Mouse (Mus musculus): Measurements from ENCODE around the gene Rbfox2. TPM values are rescaled to one million over a fixed set of nuclear protein-coding genes. Genes with fewer than 3 reads are reported as not detected.
A peak's percentile ranks its signal among the peaks of the same experiment; 100 is the strongest.

Gene Rbfox2
- polyA plus RNA-seq, 1 experiment from 2014 or later, result 173 TPM

DNA sequence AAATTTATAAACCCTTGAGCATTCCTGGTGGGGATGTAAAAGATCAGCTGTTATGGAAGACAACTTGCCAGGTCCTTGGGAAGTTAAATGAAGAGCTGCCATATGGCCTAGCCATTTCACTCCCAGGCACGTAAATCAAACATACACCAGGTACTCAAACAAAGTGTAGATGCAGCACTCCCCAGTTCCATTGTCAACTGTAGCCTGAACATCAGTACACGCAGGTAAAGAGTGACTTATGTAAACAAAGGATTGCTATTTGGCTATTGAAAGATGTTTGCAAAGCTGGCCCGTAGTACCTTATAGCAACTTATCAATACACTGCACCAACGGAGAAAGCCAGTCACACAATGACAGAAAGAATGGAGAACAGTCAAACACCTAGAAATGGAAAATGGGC is 67.2 kb downstream of the Rbfox2 start:
- Histone ChIP-seq H3K4me3 (no peak overlapping the region), H3K9me3 (no peaks in the 10 kb centered on the region), H3K9ac (replicated peaks) (no peak overlapping the region), H3K27me3 (no peaks in the 10 kb centered on the region), H3K36me3 (no peaks in the 10 kb centered on the region), H3K4me2 (replicated peaks) (no peak overlapping the region), H3K27ac (replicated peaks) (no peak overlapping the region), H3K4me1 (peaks cover 33% of the 10 kb centered on the region)
- no peak for ATAC-seq (replicated peaks)
- WGBS, result 75% methylated on average over 4 of the region's 4 CpGs

DNA sequence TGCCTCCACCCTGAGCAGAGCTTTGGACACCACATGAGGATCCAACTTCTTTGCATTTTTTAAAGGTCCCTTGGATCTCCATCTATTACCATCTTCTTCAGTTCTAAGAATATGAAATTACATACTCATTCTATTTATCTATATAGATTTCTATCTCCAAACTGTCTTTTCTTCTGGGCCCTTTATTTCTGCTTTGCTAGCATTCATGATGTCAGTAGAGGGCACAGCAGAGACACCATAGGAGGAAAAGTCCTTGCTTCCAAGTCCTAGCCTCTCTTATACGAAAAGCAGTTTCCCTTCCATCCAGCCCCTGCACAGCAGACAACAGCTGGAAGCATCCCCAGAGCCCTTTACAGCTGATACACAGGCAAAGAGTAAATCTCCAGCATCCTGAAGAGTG is 69.1 kb downstream of the Rbfox2 start:
- Histone ChIP-seq H3K36me3 (no peaks in the 10 kb centered on the region), H3K27ac (replicated peaks) (no peak overlapping the region), H3K9ac (replicated peaks) (no peak overlapping the region), H3K27me3 (no peaks in the 10 kb centered on the region), H3K4me1 (peaks cover 22% of the 10 kb centered on the region; the same call in 1 of the 2 replicates), H3K4me3 (no peak overlapping the region), H3K4me2 (replicated peaks) (no peak overlapping the region), H3K9me3 (no peaks in the 10 kb centered on the region)
- 64% methylated on average over 1 of the region's 1 CpGs for WGBS
- ATAC-seq (replicated peaks), result no peak

DNA sequence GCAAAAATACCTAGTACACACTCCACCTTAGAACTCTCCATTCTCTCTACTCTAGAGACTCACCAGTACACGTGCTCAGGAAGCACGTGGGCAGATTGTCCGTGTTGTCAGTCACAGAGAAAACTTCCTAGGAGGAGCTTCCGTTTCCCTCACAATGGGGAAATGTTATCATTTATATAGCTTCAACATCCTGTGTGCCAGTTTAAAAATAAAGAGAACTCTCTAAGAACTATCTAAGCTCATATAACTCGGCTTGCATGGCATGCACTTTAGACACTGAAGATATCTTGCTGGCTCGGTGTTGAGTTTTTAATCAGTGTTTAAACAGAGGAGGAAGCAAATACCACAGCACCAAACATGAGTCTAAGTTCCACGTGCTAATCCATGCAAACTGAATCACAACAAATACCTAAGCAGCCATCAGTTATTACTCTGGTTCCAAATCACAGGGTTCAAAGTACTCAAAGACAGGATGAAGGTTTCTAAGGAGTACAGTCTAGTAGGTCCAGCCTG is 70.7 kb downstream of the Rbfox2 start:
- Histone ChIP-seq H3K9ac (replicated peaks) (no peak overlapping the region), H3K36me3 (no peaks in the 10 kb centered on the region), H3K27ac (replicated peaks) (no peak overlapping the region), H3K4me3 (no peak overlapping the region), H3K4me2 (replicated peaks) (no peak overlapping the region), H3K27me3 (no peaks in the 10 kb centered on the region), H3K4me1 (peaks cover 17% of the 10 kb centered on the region; the same call in 1 of the 2 replicates), H3K9me3 (no peaks in the 10 kb centered on the region)
- no peak for ATAC-seq (replicated peaks)
- WGBS, result 86% methylated on average over 7 of the region's 7 CpGs

DNA sequence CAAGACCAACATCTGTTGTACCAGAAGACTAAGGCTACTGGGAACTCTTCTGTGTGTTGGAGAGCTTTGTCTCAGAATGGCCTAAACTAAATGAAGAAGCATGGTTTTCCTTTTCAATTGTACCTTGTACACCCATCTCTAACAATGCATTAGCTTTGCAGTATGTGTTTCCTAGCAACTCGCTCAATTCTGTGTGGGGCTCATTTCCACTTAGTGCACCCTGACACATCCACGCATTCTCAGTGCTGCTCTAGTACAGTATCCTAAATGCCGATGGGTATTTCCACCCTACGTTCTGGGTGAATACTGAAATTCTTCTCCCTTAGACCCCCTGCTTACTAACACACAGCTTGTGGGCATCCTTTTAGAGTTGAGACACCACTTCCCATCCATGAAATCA is 71.3 kb downstream of the Rbfox2 start:
- no peak overlapping the region for H3K4me3 ChIP-seq
- 71% methylated on average over 4 of the region's 4 CpGs for WGBS
- H3K4me2 ChIP-seq (replicated peaks), result no peak overlapping the region
- no peak overlapping the region for H3K27ac ChIP-seq (replicated peaks)
- H3K27me3 ChIP-seq, result no peaks in the 10 kb centered on the region
- peaks cover 17% of the 10 kb centered on the region; the same call in 1 of the 2 replicates for H3K4me1 ChIP-seq
- no peak overlapping the region for H3K9ac ChIP-seq (replicated peaks)
- no peaks in the 10 kb centered on the region for H3K36me3 ChIP-seq
- ATAC-seq (replicated peaks), result no peak
- H3K9me3 ChIP-seq, result no peaks in the 10 kb centered on the region

DNA sequence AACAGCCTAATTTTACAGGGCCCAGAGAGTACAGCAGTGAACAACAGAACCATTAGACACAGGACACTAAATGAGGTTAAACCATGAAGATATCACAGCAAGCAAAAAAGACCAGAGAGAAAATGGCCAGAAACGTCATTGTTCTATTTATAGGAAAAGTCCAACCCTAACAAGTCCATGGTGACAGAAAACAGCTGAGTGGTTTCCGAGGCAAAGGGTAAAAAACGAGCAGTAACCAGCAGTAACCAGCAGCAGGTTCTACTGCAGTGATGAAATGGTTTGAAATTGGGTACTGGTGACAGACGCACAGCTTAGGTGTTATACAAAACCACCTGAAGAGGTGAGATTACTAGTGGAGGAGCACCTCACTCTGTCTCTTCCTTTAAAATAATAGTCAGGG is 72.5 kb downstream of the Rbfox2 start:
- Histone ChIP-seq H3K9ac (replicated peaks) (no peak overlapping the region), H3K4me2 (replicated peaks) (no peak overlapping the region), H3K4me3 (no peak overlapping the region), H3K27me3 (no peaks in the 10 kb centered on the region), H3K4me1 (peaks cover 17% of the 10 kb centered on the region), H3K36me3 (no peaks in the 10 kb centered on the region), H3K27ac (replicated peaks) (no peak overlapping the region), H3K9me3 (no peaks in the 10 kb centered on the region)
- ATAC-seq (replicated peaks), result no peak
- 78% methylated on average over 4 of the region's 4 CpGs for WGBS

DNA sequence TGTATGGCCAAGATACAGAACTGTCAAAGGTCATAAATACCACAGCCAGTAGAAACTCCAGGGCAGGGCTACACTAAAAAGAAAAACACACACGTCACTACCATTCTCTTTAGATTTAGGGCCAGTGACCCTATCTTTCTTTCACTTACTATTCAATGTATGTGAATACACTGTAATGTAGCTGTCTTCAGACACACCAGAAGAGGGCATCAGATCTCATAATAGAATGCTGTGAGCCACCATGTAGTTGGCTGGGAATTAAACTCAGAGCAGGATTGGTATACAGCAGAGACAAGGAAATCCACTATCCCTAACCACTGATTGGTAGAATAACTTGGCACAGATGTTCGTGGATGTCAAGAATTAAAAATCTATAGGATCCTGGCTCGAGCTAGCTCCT is 76.7 kb downstream of the Rbfox2 start:
- H3K27me3 ChIP-seq, result no peaks in the 10 kb centered on the region
- no peak overlapping the region for H3K4me3 ChIP-seq
- H3K9me3 ChIP-seq, result no peaks in the 10 kb centered on the region
- no peak overlapping the region for H3K4me2 ChIP-seq (replicated peaks)
- WGBS, result 83% methylated on average over 3 of the region's 3 CpGs
- ATAC-seq (replicated peaks), result no peak
- H3K36me3 ChIP-seq, result no peaks in the 10 kb centered on the region
- peaks cover 22% of the 10 kb centered on the region for H3K4me1 ChIP-seq
- no peak overlapping the region for H3K27ac ChIP-seq (replicated peaks)
- no peak overlapping the region for H3K9ac ChIP-seq (replicated peaks)

DNA sequence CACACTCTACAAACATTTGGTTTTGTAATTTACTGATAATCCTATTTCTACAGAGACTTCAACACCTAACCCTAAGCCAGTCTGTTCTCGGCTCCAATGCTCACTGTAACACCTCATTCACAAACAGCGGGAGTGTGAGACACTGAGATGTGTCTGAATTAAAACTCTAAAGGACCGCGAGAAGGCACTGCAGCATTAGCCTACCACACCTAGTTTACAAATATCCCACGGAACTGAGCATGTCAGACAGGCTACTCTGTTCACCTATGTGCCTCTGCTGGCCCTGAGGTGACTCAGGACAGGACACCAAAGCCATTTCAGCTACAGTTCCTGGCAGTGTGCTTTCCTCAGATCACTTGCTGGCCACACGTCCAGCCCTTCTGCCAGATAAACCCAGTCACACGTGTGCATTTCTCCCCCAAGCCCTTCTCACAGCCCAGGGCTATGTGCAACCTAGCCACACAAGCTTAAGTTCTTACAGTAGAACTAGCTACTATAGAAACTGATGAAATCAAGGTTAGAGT is 79.9 kb downstream of the Rbfox2 start:
- Histone ChIP-seq H3K9ac (replicated peaks) (no peak overlapping the region), H3K4me1 (peaks cover 17% of the 10 kb centered on the region), H3K9me3 (no peaks in the 10 kb centered on the region), H3K27ac (replicated peaks) (peak overlapping the region; percentile 25; the same call in 1 of the 2 replicates), H3K27me3 (no peaks in the 10 kb centered on the region), H3K4me2 (replicated peaks) (no peak overlapping the region), H3K36me3 (no peaks in the 10 kb centered on the region), H3K4me3 (no peak overlapping the region)
- 60% methylated on average over 7 of the region's 7 CpGs for WGBS
- no peak for ATAC-seq (replicated peaks)

DNA sequence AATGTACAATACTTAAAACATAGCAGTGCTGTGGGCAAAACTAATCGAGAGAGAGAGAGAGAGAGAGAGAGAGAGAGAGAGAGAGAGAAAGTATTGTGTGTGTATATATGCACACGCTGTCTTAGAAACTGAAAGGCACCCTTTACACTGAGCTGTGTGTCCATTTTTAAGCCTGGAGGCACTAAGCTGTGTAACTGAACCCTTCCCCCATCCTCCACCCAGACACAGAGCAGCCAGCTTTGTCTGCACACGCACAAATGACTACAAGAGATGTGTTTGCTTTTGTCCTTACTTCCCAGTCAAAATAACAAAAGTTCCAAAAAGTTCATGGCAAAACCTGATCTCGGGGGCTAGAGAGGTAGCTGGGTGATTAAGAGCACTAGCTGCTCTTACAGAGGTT is 80.9 kb downstream of the Rbfox2 start:
- H3K4me3 ChIP-seq, result no peak overlapping the region
- no peaks in the 10 kb centered on the region for H3K27me3 ChIP-seq
- no peak overlapping the region for H3K27ac ChIP-seq (replicated peaks)
- no peaks in the 10 kb centered on the region for H3K36me3 ChIP-seq
- 35% methylated on average over 4 of the region's 4 CpGs for WGBS
- no peak overlapping the region for H3K4me2 ChIP-seq (replicated peaks)
- H3K4me1 ChIP-seq, result peaks cover 17% of the 10 kb centered on the region
- H3K9ac ChIP-seq (replicated peaks), result no peak overlapping the region
- no peak for ATAC-seq (replicated peaks)
- no peaks in the 10 kb centered on the region for H3K9me3 ChIP-seq

DNA sequence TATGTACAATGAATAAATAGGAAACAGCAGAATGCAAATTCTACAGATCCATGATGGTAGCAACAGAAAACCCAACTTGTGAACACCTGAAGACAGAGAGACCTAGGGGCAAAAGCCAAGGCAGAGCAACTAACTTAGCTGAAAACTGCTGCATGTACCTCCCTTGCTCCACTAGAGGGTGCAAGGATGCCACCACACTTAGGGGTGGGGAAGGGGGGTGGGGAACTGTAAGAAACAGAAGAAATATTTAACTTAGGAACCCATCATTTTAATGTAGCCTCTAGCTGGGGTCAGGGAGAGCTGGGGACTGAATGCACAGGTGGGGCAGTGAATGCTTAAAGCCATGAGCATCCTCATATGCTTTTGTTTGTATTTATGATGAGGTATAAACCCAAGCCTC is 81.5 kb downstream of the Rbfox2 start:
- Histone ChIP-seq H3K9me3 (no peaks in the 10 kb centered on the region), H3K27me3 (no peaks in the 10 kb centered on the region), H3K9ac (replicated peaks) (no peak overlapping the region), H3K4me2 (replicated peaks) (no peak overlapping the region), H3K27ac (replicated peaks) (no peak overlapping the region), H3K4me1 (peaks cover 17% of the 10 kb centered on the region), H3K36me3 (no peaks in the 10 kb centered on the region), H3K4me3 (no peak overlapping the region)
- peak; percentile 53; the same call in 1 of the 2 replicates for ATAC-seq (replicated peaks)

DNA sequence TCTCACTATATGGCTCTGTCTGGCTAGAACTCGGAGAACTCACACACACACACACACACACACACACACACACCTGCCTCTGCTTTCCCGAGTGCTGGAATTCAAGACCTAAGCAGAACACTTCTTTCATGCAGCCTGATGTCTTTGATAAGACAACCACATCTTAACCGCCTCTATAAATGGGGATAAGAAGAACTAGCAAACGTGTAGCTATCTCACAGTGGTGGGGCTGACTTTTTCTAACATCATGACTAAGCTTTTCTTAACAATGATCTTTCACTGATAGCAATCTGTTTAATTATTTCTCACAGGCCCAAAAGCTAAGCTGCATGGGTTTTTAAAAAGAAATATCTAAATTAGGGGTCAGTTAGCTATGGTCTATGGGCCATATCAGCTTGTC is 86.0 kb downstream of the Rbfox2 start:
- H3K9me3 ChIP-seq, result no peaks in the 10 kb centered on the region
- no peak overlapping the region for H3K27ac ChIP-seq (replicated peaks)
- no peak overlapping the region for H3K4me3 ChIP-seq
- no peak overlapping the region for H3K4me2 ChIP-seq (replicated peaks)
- no peak for ATAC-seq (replicated peaks)
- no peaks in the 10 kb centered on the region for H3K27me3 ChIP-seq
- H3K36me3 ChIP-seq, result no peaks in the 10 kb centered on the region
- H3K9ac ChIP-seq (replicated peaks), result no peak overlapping the region
- 82% methylated on average over 4 of the region's 4 CpGs for WGBS
- H3K4me1 ChIP-seq, result peaks cover 7% of the 10 kb centered on the region

DNA sequence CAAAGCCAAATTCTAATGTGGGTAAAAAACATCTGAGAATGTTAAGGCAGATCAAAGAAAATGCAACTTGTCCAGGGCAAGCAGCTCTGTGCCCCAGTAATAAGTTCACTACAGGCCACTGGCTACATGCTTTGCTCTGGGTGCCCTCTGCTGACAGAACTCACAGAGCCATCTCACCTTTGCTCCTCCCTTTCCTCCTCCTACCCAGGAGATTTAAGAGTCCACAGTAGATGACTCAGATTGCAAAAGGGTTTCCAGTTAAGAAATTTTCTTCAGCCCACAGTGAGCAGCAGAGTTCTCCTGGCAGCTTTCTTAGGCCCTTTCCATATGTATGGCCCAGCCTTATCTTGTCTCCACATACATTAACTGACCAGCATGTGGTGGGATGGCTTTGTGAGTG is 86.7 kb downstream of the Rbfox2 start:
- H3K27ac ChIP-seq (replicated peaks), result no peak overlapping the region
- H3K9me3 ChIP-seq, result no peaks in the 10 kb centered on the region
- H3K9ac ChIP-seq (replicated peaks), result no peak overlapping the region
- no peak overlapping the region for H3K4me3 ChIP-seq
- no peak for ATAC-seq (replicated peaks)
- H3K36me3 ChIP-seq, result no peaks in the 10 kb centered on the region
- peaks cover under 1% of the 10 kb centered on the region; the same call in 1 of the 2 replicates for H3K4me1 ChIP-seq
- no peak overlapping the region for H3K4me2 ChIP-seq (replicated peaks)
- no peaks in the 10 kb centered on the region for H3K27me3 ChIP-seq

DNA sequence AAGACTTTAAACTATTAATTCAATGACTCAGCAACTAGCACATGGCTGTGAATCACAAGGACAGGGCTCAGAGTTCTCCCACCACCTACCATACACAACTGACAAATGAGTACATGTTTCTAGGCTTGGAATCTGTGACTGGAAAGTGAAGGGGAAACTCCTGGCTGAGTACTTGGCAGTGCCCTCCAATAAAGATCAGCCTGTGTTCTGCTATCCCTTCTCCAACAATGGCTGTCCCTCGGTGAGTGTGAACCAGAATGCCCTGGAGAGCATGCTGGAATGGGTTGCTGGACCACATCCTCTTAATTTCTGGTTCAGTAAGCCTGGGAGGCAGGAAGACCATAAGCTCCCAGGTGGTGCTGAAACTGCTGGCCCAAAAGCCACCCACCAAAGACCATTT is 87.2 kb downstream of the Rbfox2 start:
- Histone ChIP-seq H3K4me2 (replicated peaks) (no peak overlapping the region), H3K9ac (replicated peaks) (no peak overlapping the region), H3K27me3 (no peaks in the 10 kb centered on the region), H3K4me1 (peaks cover 2% of the 10 kb centered on the region; the same call in 1 of the 2 replicates), H3K4me3 (no peak overlapping the region), H3K36me3 (no peaks in the 10 kb centered on the region), H3K9me3 (no peaks in the 10 kb centered on the region), H3K27ac (replicated peaks) (no peak overlapping the region)
- 62% methylated on average over 1 of the region's 1 CpGs for WGBS
- ATAC-seq (replicated peaks), result no peak

DNA sequence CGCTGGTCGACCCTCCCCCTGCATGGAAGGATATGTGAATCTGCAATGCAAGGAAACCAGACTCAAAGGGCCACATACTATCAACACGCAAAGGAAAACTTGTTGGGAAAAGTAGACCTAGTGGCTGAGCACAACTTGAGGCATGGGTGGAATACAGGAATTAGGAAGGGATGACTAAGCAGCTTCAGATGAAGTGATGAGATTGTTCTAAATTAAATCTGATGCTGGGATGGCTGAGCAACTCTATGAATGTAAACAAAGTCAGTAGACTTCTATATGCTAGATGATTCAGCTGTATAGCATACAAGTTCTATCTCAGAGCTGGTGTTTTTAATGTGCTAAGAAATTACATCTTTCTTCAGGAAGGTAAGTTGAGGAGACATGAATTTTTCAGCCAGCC is 88.8 kb downstream of the Rbfox2 start:
- H3K27ac ChIP-seq (replicated peaks), result no peak overlapping the region
- WGBS, result 95% methylated on average over 3 of the region's 3 CpGs
- H3K4me3 ChIP-seq, result no peak overlapping the region
- no peak for ATAC-seq (replicated peaks)
- no peaks in the 10 kb centered on the region for H3K27me3 ChIP-seq
- H3K36me3 ChIP-seq, result no peaks in the 10 kb centered on the region
- H3K4me1 ChIP-seq, result peaks cover 11% of the 10 kb centered on the region; the same call in 1 of the 2 replicates
- no peak overlapping the region for H3K9ac ChIP-seq (replicated peaks)
- H3K4me2 ChIP-seq (replicated peaks), result no peak overlapping the region
- no peaks in the 10 kb centered on the region for H3K9me3 ChIP-seq
